Mouse (Mus musculus) neural tube, embryonic 11.5 days (tissue): ENCODE data around the gene Lyve1. TPM values are rescaled to one million over a fixed set of nuclear protein-coding genes. Genes with fewer than 3 reads are reported as not detected.
"Not testable (repeated sequence)": the region's sequence is repeated elsewhere in the genome, so short reads cannot be mapped to it uniquely, and the experiment has no call there.

Experiments
- ATAC-seq: fragments of 200-750 bp; cut with Nextera tagmentation; 2 replicates; pipeline ENCODE4 v1.8.0; 2017; ENCODE audit warnings: moderate number of reproducible peaks, mild to moderate bottlenecking, moderate TSS enrichment, moderate library complexity; ENCODE audit not compliant: insufficient read depth, low FRiP score, low TSS enrichment
- DNase-seq: peaks from one replicate; pipeline ENCODE4 v3.0.0-alpha.2; 2015; ENCODE audit warnings: low spot score
- H3K27ac ChIP-seq: fragments of 300-500 bp; sonication (generic); 2 replicates; pipeline ENCODE4 v1.5.1; 2014; ENCODE audit warnings: low read depth, mild to moderate bottlenecking, low read length
- H3K27me3 ChIP-seq: fragments of 300-500 bp; sonication (generic); 2 replicates; pipeline ENCODE4 v1.6.1; 2014; ENCODE audit warnings: mild to moderate bottlenecking, low read length, mixed read lengths; ENCODE audit not compliant: control insufficient read depth, insufficient read depth
- H3K36me3 ChIP-seq: fragments of 300-500 bp; sonication (generic); 2 replicates; pipeline ENCODE4 v1.6.1; 2014; ENCODE audit warnings: mild to moderate bottlenecking, low read length, moderate library complexity, mixed read lengths; ENCODE audit not compliant: control insufficient read depth, insufficient read depth
- H3K4me1 ChIP-seq: fragments of 300-500 bp; sonication (generic); 2 replicates; pipeline ENCODE4 v1.6.1; 2014; ENCODE audit warnings: low read length, mixed read lengths; ENCODE audit not compliant: control insufficient read depth, insufficient read depth
- H3K4me2 ChIP-seq: fragments of 300-500 bp; sonication (generic); 2 replicates; pipeline ENCODE4 v1.6.1; 2014; ENCODE audit warnings: low read depth, mild to moderate bottlenecking, moderate library complexity
- H3K4me3 ChIP-seq: fragments of 300-500 bp; sonication (generic); 2 replicates; pipeline ENCODE4 v1.5.1; 2014; ENCODE audit warnings: low read depth, low read length
- H3K9ac ChIP-seq: fragments of 300-500 bp; sonication (generic); 2 replicates; pipeline ENCODE4 v1.6.1; 2014; ENCODE audit warnings: mild to moderate bottlenecking, low read length
- H3K9me3 ChIP-seq: fragments of 300-500 bp; sonication (generic); 2 replicates; pipeline ENCODE4 v1.6.1; 2016; ENCODE audit warnings: low read length; ENCODE audit not compliant: control insufficient read depth
- WGBS: fragments of 180-500 bp; shearing (Covaris S2); extraction: QIAGEN DNeasy Blood & Tissue Kit; methylation state at CpG from one replicate; pipeline ENCODE4 v1.1.7; 2014; 5-methylcytosine and 5-hydroxymethylcytosine counted together
- polyA plus RNA-seq: library from polyadenylated mRNA; unstranded; fragments of >200 nt; fragmentation: Nextera tagmentation; extraction: Ambion mirVana; gene quantifications from 2 replicates; pipeline ENCODE4 v1.2.1, GENCODE M21; 2014

Lyve1 gene
- polyA plus RNA-seq, result 1.6 and 1.7 TPM in 2 replicates

GRCm38 (mm10) chr7:110862751-110863289 is at the start of gene Lyve1:
Gene Lyve1, minus strand, starts transcription at chr7:110863239.
- DNase-seq (no peak), ATAC-seq (no peak)
- no peaks in the 10 kb centered on the region for H3K27me3 ChIP-seq
- no peak within 1 kb of the TSS for H3K4me3 ChIP-seq
- no peak within 1 kb of the TSS for H3K27ac ChIP-seq
- 83% methylated on average over 12 of the region's 12 CpGs for WGBS
- H3K9me3 ChIP-seq, result no peaks in the 10 kb centered on the region
- no peaks in the 10 kb centered on the region for H3K4me1 ChIP-seq
- H3K9ac ChIP-seq, result no peak within 1 kb of the TSS
- H3K4me2 ChIP-seq, result no peak within 1 kb of the TSS
- no peaks in the 10 kb centered on the region for H3K36me3 ChIP-seq

- DNase-seq, result no peak
- Histone ChIP-seq H3K27ac (no peak overlapping the region), H3K27me3 (no peaks in the 10 kb centered on the region), H3K9me3 (no peaks in the 10 kb centered on the region), H3K4me2 (no peak overlapping the region), H3K36me3 (no peaks in the 10 kb centered on the region), H3K9ac (no peak overlapping the region), H3K4me1 (no peaks in the 10 kb centered on the region), H3K4me3 (no peak overlapping the region)
- 77% methylated on average over 8 of the region's 8 CpGs for WGBS
- no peak for ATAC-seq
Observed at GRCm38 (mm10) chr7:110908209-110909144, 45.4 kb upstream of the Lyve1 start.

DNA sequence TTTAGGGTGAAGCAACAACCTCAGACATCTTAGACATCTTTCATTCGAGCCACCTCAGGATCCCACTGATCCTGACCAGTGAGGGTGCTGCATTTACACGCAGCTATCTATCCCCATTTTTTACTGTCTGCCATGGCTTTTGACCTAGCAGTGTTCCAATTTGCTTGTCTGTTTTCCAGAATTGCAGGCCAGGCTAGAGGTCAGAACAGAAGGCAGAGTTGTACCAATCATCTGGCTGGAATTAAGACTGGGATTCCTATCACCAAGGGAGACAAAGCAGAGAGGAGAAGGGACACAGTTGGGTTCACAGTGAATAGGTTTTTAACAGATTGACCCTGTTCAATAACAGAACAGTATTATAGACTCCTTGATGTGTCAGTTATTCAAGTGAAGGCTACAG is 43.5 kb upstream of the Lyve1 start:
- Histone ChIP-seq H3K9me3 (no peaks in the 10 kb centered on the region), H3K4me2 (no peak overlapping the region), H3K27me3 (no peaks in the 10 kb centered on the region), H3K4me1 (no peaks in the 10 kb centered on the region), H3K36me3 (no peaks in the 10 kb centered on the region), H3K4me3 (no peak overlapping the region), H3K27ac (no peak overlapping the region), H3K9ac (no peak overlapping the region)
- DNase-seq (no peak), ATAC-seq (no peak)
- WGBS, result 82% methylated on average over 2 of the region's 2 CpGs

GRCm38 (mm10) chr7:110903226-110903625 is 40.2 kb upstream of the Lyve1 start:
- ATAC-seq (no peak), DNase-seq (no peak)
- H3K4me3 ChIP-seq, result no peak overlapping the region
- no peaks in the 10 kb centered on the region for H3K27me3 ChIP-seq
- no peaks in the 10 kb centered on the region for H3K9me3 ChIP-seq
- H3K27ac ChIP-seq, result no peak overlapping the region
- H3K4me1 ChIP-seq, result no peaks in the 10 kb centered on the region
- no peak overlapping the region for H3K4me2 ChIP-seq
- WGBS, result 78% methylated on average over 7 of the region's 7 CpGs
- no peaks in the 10 kb centered on the region for H3K36me3 ChIP-seq
- no peak overlapping the region for H3K9ac ChIP-seq

- 89% methylated on average over 8 of the region's 8 CpGs for WGBS
- ATAC-seq (no peak), DNase-seq (no peak)
- no peaks in the 10 kb centered on the region for H3K36me3 ChIP-seq
- H3K27me3 ChIP-seq, result no peaks in the 10 kb centered on the region
- no peak overlapping the region for H3K4me3 ChIP-seq
- H3K4me2 ChIP-seq, result no peak overlapping the region
- no peak overlapping the region for H3K27ac ChIP-seq
- no peak overlapping the region for H3K9ac ChIP-seq
- H3K9me3 ChIP-seq, result no peaks in the 10 kb centered on the region
- H3K4me1 ChIP-seq, result no peaks in the 10 kb centered on the region
Observed at GRCm38 (mm10) chr7:110897202-110897601, 34.2 kb upstream of the Lyve1 start.

DNA sequence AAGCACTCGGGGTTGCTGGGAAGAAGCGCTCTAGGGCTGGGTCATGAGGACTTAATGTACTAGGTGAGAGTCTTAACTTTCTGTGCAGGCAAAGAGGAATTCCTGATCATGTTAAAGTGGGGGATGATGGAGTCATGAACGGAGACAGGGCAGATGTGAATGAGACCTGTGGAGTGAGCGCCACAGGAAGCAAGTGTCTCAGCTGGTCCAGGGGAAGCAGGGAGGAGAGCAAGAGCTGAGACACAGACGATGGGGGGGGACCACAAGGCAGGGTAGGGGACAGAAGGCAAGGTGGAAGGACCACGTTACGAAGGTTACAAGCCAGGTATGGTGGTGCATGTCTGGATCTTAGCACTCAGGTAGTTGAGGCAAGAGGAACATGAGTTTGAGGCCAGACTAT is 33.4 kb upstream of the Lyve1 start:
- H3K9ac ChIP-seq, result no peak overlapping the region
- 91% methylated on average over 7 of the region's 7 CpGs for WGBS
- DNase-seq (no peak), ATAC-seq (no peak)
- H3K4me3 ChIP-seq, result no peak overlapping the region
- H3K36me3 ChIP-seq, result no peaks in the 10 kb centered on the region
- no peaks in the 10 kb centered on the region for H3K4me1 ChIP-seq
- no peak overlapping the region for H3K27ac ChIP-seq
- H3K9me3 ChIP-seq, result no peaks in the 10 kb centered on the region
- H3K27me3 ChIP-seq, result no peaks in the 10 kb centered on the region
- H3K4me2 ChIP-seq, result no peak overlapping the region

- not testable (repeated sequence) for DNase-seq, H3K27ac ChIP-seq, H3K4me1 ChIP-seq, H3K4me2 ChIP-seq, H3K36me3 ChIP-seq, ATAC-seq, H3K27me3 ChIP-seq, H3K4me3 ChIP-seq, H3K9me3 ChIP-seq, H3K9ac ChIP-seq
- WGBS, result 83% methylated on average over 10 of the region's 10 CpGs
Observed at GRCm38 (mm10) chr7:110895772-110896171, 32.7 kb upstream of the Lyve1 start.

GRCm38 (mm10) chr7:110894673-110895072 is 31.6 kb upstream of the Lyve1 start:
- no peaks in the 10 kb centered on the region for H3K27me3 ChIP-seq
- no peak for ATAC-seq
- no peak overlapping the region for H3K9ac ChIP-seq
- H3K4me2 ChIP-seq, result no peak overlapping the region
- H3K36me3 ChIP-seq, result no peaks in the 10 kb centered on the region
- no peak for DNase-seq
- H3K4me3 ChIP-seq, result no peak overlapping the region
- 88% methylated on average over 9 of the region's 9 CpGs for WGBS
- no peaks in the 10 kb centered on the region for H3K9me3 ChIP-seq
- no peak overlapping the region for H3K27ac ChIP-seq
- H3K4me1 ChIP-seq, result no peaks in the 10 kb centered on the region
